Mouse (Mus musculus) embryo, embryonic 11.5 days (tissue): ENCODE results near the gene Mertk.

Source experiments
- DNase-seq: peaks from one replicate; pipeline ENCODE4 v3.0.0-alpha.2; 2012; ENCODE audit warnings: low read depth, low spot score

Mertk gene

DNA sequence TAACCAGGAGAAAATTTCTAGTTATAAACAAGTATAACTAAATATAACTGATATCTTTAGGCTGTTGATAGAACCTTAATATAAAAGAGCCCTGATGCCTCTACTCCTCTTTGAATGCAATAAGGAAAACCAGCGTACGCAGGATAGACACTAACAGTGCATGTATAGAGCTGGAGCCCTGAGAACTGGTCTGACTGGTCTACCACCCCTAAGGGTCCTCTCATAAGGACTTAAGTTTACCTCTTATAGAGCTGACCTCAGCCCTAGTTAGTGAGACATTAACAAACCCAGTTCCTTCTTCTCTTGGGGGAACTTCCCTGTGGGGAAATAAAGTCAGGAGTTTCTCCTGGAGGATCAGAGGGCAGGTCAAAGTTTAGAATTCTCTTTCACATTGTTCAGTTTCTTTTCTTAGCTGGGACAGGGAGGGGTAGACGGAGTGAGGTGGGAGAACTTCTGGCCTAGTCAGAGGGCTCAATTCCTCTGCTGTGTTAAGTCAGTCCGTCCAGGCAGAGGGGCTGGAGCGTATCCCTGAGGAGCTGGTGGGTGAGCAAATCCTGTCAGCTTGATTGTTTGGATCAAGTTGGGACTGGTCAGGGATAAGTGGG is 23.5 kb downstream of the Mertk start:
- DNase-seq = no peak

DNA sequence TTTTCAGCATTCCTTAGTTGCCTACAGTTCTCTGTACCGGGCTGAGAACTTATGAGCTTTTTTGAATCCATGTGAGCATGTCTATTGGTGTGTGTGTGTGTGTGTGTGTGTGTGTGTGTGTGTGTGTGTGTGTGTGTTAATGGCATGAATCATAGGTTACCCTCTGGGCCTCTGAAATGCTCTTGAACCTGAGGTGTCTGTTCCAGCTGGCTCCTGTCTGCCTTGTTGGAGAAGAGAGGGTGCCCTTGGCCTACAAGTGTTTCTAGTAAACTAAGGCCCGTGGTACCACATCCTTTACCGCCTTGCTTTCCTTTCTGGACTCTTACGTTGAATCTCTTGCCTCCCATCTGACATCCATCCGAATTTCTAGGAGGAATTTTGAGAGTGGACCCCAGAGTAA is 27.3 kb downstream of the Mertk start:
- no peak for DNase-seq

DNA sequence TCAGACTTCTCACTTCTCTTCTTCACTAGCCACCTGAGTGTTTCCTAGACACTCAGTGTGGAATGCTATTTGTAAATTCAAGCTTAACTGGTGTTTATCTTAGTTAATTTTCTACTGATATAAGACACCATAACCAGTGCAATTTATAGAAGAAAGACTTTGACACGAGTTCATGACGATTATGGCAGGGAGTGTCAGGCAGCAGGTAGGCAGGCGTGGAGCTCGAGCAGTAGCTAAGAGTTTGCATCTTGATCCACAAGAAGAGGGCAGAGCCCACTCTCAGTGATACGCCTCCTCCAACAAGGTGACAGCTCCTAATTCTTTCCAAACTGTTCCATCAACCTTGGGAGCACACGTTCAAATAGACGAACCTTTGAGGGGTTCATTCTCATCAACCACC is 27.9 kb downstream of the Mertk start:
- no peak for DNase-seq

DNA sequence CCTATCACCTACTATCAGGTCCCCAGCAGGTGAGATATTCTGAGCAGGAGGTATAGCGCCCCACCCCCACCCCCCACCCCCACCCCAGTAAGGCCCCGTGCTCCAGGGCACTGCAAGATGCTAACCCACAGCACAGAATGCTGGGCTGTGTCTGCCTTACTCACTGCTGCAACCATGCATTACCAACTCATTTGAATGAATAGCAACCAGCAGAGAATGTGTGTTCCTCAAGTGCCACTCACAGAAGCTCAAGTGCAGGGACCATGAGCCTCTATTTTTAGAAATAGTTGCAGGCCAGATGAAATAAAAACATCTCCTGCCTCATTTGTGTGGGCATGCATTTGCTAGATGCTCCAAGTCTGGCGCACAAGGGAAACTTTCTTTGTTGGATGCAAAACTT is 28.8 kb downstream of the Mertk start:
- no peak for DNase-seq

DNA sequence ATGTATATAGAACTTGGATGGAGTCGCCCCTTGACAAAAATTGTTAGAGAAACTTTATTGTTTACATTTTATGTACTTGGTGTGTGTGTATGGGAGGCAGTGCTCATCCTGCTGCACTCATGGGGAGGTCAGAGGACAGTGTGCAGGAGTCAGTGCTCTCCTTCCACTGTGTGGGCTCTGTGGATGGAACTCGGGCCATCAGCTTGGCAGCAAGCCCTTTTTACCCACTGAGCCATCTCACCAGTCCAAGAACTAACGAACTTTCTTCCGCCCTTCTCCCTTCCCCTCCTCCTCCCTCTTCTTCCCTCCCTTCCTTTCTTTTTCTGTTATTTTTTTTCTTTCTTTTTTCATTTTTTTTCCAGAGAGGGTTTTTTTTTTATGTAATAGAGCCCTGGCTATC is 29.3 kb downstream of the Mertk start:
- no peak for DNase-seq

DNA sequence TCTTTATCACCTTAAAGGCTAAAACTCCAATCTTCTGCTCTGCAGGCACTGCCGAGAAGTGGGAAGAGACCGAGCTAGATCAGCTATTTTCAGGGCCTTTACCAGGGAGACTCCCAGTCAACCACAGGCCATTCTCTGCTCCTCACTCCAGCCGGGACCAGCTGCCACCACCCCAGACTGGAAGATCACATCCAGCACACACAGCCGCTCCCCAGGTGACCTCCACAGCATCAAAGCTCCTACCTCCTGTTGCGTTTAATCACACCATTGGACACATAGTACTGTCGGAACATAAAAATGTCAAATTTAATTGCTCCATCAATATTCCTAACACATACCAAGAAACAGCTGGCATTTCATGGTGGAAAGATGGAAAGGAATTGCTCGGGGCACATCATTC is 30.4 kb downstream of the Mertk start:
- no peak for DNase-seq

DNA sequence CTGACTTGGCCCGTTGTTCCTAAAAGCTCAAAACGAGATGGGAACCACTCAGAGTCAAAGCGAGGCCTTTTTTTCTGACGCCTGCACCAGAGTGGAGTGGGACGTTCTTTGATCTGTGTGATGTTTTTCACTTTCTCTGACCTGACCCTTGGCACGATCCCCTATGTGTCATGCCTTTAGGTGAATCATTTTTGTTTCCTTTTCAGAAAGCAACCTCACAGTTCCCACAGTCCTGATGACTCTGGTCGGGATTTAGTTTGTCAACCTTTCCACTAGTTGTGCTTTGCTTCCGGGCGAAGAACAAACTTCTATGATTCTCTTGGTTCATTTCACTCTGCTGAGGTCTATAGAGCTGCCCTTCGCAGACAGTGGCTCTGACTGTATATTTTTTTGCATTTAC is 32.8 kb downstream of the Mertk start:
- no peak for DNase-seq

DNA sequence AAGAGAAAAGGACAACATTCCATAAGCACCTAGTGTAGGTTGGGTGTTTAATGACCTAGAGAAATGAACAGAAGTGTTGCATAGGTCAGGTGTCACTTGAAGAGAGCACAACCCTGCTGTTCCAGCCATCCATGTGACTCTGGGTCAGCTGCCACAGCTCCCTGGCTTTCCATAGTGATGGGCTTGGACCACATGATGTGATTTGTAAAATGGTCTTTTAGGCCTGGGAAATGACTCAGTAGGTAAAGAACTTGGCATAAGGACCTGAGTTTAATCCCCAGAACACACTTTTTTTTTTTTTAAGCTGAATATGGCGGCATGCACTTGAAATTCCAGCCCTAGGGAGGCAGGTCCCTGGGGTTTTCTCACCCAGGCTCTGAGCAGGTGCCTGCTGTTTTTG is 33.2 kb downstream of the Mertk start:
- DNase-seq = no peak

DNA sequence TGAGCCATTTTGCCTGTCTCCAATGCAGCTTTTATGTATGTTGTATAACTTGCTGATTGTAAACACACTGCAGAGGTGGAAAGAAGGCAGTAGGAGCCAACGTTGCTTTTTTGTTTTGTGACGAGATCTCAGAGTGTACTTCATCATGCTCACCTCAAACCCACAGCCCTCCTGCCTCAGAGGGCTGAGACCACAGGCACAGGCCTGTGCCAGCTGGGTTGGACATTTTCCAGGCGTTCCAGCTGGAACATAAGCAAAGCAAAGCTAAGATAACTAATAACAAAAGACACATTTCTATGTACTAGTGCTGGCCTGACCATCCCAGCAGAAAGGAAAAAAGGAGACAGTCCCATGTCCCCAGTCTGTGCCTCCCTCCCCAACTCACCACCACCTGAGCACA is 36.3 kb downstream of the Mertk start:
- no peak for DNase-seq

DNA sequence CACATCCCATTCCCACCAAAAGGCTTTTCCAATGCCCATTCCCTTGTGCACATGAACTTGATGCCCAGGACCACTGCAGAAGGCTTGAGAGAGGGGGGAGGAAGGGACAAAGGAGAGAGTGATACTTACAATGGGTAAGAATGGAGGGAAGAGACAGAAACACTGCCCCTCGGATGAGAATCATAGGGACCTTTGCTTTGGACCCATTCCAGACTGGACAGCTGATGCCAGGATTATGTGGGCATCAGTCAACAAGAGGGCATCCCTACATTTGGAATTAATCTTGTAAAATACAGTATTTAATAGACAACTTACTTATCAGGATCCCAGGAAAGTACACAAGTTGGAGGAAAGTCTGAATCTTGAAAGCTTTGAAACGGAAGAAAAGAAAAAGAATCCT is 38.3 kb downstream of the Mertk start:
- DNase-seq = no peak

DNA sequence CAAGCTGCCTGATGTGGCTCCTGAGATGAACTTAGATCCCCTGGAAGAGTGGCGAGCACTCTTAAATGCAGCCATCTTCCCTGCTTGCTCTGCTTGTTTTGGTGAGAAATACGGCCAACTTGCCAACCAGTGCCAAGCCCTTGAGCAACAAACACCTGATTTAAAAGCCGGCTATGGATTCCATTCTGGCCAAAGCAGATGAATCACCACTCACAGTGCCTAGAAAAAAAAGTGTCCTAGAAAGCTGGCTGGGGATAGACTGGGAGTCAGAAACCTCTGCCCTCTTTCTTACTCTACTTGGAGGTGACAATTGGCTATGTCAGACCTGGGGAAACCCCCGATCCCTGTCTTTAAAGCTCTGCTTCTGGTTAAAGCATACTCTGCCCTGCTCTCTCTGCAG is 39.0 kb downstream of the Mertk start:
- no peak for DNase-seq

DNA sequence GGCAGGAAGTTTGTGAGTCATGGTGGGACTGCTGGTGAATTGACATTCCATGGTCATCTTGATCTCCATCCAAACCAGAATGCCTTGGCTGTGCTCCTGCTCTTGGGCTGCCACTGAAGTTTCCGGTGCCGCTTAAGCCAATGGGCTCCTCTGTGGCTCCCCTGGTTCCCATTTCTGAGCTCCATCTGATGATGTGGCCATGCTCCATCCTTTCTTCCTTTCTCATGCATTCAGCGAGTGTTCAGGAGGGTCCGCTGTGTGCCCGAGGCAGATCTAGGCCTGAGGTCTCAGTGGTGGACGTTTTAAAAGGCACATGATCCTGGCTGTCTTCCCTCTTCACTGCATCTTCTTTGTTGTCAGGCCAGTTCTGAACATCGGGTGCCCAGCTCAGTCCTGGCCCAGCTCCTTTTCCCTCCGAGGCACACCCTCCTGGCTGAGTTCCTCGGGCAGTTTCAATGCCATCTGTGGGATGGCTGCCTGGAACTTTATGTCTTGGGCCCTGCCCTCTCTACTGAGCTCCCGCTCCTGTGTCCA is 40.0 kb downstream of the Mertk start:
- DNase-seq = no peak

DNA sequence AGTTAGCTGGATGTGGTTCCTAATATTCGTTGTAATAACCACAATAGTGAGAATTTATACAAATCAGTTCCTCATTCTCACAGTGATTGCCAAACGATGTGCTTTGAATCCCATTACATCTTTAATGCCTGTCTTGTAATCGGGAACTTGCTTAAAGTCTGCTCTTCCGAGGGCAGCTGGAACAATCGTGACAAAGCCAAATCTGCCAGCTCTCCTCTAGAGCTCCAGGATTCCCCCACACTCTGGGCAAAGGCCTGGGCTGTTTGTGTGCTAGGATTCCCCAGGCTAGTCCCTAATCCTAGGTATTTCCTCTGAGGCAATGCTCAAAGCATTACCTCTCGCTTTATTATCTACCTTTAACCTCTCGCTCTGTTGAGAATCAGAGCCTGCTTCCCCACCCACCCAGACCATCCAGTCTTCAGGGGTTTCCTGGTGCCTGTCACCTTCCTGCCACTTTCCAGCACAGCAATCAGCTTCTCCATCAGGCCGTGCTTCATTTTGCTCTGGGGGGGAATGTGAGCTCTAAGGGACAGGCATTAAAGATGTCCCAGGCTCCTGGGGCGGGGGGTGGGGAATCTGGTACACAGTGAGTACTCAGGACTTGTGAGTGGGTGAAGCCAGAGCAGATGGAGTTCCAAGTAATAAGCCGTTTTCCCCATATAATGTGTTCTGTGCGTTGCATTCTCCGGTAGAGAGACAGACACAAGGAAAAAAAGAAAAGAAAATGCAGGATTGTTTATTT is 47.3 kb downstream of the Mertk start:
- no peak for DNase-seq

DNA sequence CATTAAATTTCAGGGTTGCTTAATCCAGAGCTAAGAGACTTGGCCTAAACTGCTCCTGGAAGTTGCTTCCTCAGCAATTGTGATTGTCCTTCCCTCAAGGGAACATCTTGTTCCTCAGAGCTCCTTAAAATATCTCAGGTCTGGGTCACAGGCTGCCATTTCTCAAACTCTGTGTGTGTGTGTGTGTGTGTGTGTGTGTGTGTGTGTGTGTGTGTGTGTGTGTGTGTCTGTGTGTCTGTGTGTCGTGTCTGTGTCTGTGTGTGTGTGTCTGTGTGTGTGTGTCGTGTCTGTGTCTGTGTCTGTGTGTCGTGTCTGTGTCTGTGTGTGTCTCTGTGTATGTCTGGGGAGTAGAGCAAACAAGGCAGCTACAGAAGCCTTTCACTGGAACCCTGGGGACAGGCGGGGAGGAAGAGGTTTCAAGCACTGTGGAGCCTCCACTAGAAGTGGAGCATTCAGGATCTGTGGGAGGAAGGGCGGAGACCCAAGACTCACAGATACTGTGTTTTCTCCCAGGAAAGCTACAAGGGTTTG is 47.9 kb downstream of the Mertk start:
- DNase-seq = no peak

DNA sequence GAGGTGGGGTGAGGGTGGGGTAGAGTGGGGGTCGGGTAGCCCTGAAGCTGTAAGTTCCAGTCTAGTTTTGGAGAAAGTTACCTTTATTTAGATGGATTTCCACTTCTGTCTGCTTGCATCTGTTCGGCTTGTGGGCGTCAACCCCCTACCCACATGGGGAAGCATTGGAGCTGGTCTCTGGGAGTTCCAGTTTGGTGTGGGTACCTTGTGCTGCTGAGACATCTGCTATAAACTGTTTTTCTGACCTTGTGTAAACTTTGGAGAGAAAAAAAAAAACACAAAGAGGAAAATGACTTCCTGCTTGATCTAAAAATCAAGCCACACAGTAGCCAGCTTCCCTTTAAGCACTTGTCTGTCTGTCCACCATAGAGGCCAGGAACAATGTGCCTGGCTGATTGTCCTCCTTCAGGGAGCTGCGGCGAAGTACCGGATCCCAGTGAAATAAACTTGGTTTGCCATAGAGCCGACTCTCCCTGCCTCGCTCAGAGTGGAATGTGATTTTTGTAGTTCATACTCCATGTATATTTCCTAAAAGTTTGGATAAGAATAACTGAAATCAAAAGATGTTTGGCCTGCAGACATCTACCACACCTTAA is 48.8 kb downstream of the Mertk start:
- DNase-seq = no peak

DNA sequence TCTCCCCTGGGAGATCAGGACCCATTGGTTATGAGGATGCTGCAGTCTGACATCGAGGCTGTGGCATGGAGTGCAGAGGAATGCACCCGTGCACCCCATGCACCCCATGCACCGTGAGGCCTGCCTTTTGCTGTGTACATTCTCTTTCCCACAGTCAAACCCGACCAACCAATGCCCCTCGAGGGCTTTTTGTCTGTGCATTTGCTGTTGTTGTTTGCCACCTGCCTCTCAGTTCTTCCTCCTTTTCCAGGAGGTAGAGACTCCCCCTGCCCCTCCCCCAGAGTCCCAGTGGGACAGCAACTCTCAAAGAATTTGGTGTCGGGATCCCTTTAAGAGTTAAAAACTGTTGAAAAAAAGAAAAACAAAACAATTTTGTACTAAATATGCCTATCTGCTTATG is 49.4 kb downstream of the Mertk start:
- DNase-seq = no peak

DNA sequence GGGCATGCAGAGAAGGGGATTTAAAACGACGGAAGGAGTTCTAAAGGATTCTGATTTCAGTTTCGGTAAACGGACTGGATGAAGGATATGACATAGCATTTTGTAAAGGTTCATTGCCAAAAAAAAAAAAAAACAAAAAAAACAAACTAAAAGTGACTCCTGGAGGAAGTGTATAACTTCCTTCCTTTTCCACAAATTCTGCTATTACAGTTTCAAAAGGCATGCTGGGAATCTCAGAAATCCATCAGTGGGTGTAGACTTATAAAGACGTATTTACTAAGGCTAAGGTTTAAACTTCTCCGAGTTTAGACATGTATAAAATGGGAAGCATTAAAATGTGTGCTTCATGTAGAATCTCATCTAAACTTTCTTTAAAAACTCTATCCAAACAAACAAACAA is 52.3 kb downstream of the Mertk start:
- DNase-seq = no peak

DNA sequence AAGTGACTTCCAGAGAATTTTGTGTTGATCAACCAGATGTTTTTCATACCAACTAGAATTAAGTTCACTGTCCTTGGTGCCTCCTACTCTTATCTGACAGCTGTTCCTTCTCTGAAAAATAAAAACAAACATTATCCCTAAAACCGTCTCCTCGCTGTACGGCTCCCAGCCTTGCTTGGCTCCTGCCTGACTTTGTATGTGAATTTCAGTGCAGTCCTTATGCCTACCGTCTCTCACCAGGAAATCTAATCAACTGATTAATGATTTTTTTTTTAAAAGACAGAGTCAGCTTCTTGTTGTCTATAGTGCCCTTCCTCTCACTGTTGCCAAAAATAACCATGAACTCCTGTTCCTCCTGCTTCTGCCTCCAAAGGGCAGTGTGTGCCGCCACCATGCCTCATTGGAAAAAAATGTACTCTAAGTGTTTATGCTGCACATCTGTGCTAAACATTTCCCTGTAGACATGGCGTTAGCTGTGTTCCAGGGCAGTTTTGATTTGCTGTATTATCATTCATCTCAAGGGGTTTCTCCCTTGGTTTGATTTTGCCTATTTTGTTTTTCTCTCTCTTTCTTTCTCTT is 54.6 kb downstream of the Mertk start:
- no peak for DNase-seq

DNA sequence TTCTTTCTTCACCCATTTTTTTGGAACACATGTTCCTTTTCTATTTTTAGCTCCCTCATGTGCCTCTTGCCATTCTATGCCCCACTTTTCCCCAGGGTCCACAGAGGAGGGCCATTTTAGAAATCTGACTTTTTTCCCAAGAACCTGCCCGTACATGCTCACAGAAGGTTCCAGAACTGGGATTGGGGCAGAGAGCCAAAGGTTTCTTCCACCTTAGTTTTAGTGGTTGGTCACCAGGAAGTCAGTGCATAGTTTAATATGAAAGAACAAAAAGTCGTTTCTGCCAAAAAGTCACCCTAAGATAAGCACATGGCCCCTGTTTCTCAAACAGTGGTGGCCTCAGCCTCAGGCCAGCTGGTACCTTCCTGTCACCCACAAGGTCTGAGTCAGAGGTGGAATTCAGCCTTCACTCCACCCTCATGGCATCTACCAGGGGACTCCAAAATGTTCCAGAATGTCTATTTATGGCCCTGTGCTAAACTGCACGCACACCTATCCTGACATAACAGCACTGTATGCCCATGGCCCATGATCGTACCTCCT is 56.5 kb downstream of the Mertk start:
- no peak for DNase-seq

DNA sequence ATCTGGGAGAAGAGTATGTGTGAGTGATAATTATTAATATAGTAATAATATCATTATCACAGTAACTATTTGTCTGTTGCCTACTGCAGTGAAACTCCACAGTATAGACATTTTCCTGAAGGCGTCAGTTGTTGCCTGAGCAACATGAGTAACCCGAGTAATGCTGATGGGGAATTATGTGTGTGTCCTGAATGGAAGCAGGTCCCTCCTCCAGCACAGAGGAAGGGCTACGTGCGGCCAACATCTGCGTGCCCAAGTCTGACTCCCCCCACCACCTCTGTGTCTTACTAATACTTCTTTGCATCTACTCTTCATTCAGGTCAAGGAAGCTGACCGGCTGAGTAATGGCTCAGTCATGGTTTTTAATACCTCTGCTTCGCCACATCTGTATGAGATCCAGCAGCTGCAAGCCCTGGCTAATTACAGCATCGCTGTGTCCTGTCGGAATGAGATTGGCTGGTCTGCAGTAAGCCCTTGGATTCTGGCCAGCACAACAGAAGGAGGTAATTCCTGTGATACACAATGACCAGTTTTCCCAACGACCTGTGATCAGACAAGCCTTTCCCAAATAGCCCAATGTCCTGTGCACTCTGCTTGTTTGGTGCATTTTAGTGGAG is 60.1 kb downstream of the Mertk start:
- DNase-seq = no peak

DNA sequence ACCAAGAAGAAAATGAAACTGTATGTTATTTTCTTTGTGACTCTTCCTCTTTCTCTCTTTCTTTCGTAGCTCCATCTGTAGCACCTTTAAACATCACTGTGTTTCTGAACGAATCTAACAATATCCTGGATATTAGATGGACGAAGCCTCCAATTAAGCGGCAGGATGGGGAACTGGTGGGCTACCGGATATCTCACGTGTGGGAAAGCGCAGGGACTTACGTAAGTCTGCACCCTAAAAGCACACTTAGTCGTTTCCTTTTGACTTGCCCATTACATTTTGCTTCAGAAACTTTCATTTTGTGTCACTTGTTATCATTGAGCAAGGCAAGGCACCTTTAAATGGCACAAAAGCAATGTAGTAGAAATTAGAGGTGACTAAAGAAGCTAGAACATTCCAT is 63.3 kb downstream of the Mertk start:
- DNase-seq = no peak

DNA sequence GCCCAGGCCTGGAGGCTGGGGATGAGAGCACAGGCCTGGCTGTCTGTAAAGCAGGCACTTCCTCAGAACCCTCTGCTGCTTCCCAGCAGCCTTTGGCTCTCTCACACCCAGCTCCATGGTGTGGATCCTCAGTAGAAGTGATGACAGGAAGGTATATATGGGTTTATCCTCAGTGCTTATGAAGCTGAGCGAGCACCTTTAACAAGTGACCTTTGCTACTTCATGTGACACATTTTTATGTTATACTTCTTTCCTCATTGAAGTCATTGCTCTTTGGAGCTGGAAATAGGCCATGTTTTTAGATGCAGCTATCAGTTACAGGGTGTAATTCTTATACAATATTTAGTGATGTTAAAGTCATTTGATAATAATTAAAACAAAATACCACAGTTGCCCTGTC is 67.0 kb downstream of the Mertk start:
- no peak for DNase-seq
